Mouse (Mus musculus) lung, embryonic 14.5 days (tissue): ENCODE measurements around the gene Ocln. TPM values are rescaled to one million over a fixed set of nuclear protein-coding genes. Genes with fewer than 3 reads are reported as not detected.

Experiments
- ATAC-seq: fragments of 200-750 bp; cut with Nextera tagmentation; 2 replicates; pipeline ENCODE4 v1.8.0; 2017; ENCODE audit warnings: mild to moderate bottlenecking, moderate TSS enrichment, moderate library complexity; ENCODE audit not compliant: insufficient read depth
- DNase-seq: peaks from one replicate; pipeline ENCODE4 v3.0.0-alpha.2; 2015
- H3K27ac ChIP-seq: fragments of 300-500 bp; sonication (generic); 2 replicates; pipeline ENCODE4 v1.5.1; 2014; ENCODE audit warnings: low read depth, mild to moderate bottlenecking, moderate library complexity
- H3K27me3 ChIP-seq: fragments of 300-500 bp; sonication (generic); 2 replicates; pipeline ENCODE4 v1.6.1; 2014; ENCODE audit warnings: low read length, control low read depth; ENCODE audit not compliant: insufficient read depth
- H3K36me3 ChIP-seq: fragments of 300-500 bp; sonication (generic); 2 replicates; pipeline ENCODE4 v1.6.1; 2014; ENCODE audit warnings: control low read depth; ENCODE audit not compliant: insufficient read depth
- H3K4me1 ChIP-seq: fragments of 300-500 bp; sonication (generic); 2 replicates; pipeline ENCODE4 v1.6.1; 2014; ENCODE audit warnings: antibody characterized with exemption, control low read depth; ENCODE audit not compliant: insufficient read depth
- H3K4me2 ChIP-seq: fragments of 300-500 bp; sonication (generic); 2 replicates; pipeline ENCODE4 v1.6.1; 2014; ENCODE audit warnings: mild to moderate bottlenecking
- H3K4me3 ChIP-seq: fragments of 300-500 bp; sonication (generic); 2 replicates; pipeline ENCODE4 v1.5.1; 2014; ENCODE audit warnings: low read depth, low read length
- H3K9ac ChIP-seq: fragments of 300-500 bp; sonication (generic); 2 replicates; pipeline ENCODE4 v1.6.1; 2014
- H3K9me3 ChIP-seq: fragments of 300-500 bp; sonication (generic); 2 replicates; pipeline ENCODE4 v1.6.1; 2016; ENCODE audit warnings: low read depth, low read length, control low read depth
- CTCF ChIP-seq: IDR thresholded peaks from 2 replicates; pipeline ENCODE4 v1.5.1; 2016; ENCODE audit warnings: antibody characterized with exemption, low read depth
- WGBS: fragments of 180-500 bp; shearing (Covaris S2); extraction: QIAGEN DNeasy Blood & Tissue Kit; methylation state at CpG from one replicate; pipeline ENCODE4 v1.1.7; 2014; 5-methylcytosine and 5-hydroxymethylcytosine counted together
- polyA plus RNA-seq: library from polyadenylated mRNA; unstranded; fragments of >200 nt; fragmentation: Nextera tagmentation; extraction: Ambion mirVana; gene quantifications from 2 replicates; pipeline ENCODE4 v1.2.1, GENCODE M21; 2014

The Ocln gene
- polyA plus RNA-seq = 28.9 and 30.0 TPM in 2 replicates

- peaks cover 33% of the 10 kb centered on the region for H3K27me3 ChIP-seq
- peak within 1 kb of the TSS; percentile 60 for H3K4me3 ChIP-seq
- peak within 1 kb of the TSS; percentile 66 for H3K9ac ChIP-seq
- H3K27ac ChIP-seq = peak within 1 kb of the TSS; percentile 76
- no peaks in the 10 kb centered on the region for H3K36me3 ChIP-seq
- no peaks in the 10 kb centered on the region for H3K9me3 ChIP-seq
- DNase-seq (peak; percentile 57), ATAC-seq (peak; percentile 84)
- under 1% methylated on average over 45 of the region's 45 CpGs for WGBS
- no peak for TF ChIP-seq CTCF
- H3K4me1 ChIP-seq = no peaks in the 10 kb centered on the region
- peak within 1 kb of the TSS; percentile 84 for H3K4me2 ChIP-seq
Measured at GRCm38 (mm10) chr13:100552369-100553041, at the start of gene Ocln. Gene Ocln, minus strand, starts transcription at chr13:100552718.

- Histone ChIP-seq H3K27me3 (no peaks in the 10 kb centered on the region), H3K9ac (no peak overlapping the region), H3K9me3 (no peaks in the 10 kb centered on the region), H3K4me1 (no peaks in the 10 kb centered on the region), H3K4me3 (no peak overlapping the region), H3K36me3 (no peaks in the 10 kb centered on the region), H3K27ac (no peak overlapping the region), H3K4me2 (peak overlapping the region; percentile 19; the same call in 1 of the 2 replicates)
- ATAC-seq (peak; percentile 47; the same call in 1 of the 2 replicates), DNase-seq (no peak)
- no peak for TF ChIP-seq CTCF
- 51% methylated on average over 8 of the region's 8 CpGs for WGBS
Measured at GRCm38 (mm10) chr13:100601034-100601433, 48.5 kb upstream of the Ocln start.

DNA sequence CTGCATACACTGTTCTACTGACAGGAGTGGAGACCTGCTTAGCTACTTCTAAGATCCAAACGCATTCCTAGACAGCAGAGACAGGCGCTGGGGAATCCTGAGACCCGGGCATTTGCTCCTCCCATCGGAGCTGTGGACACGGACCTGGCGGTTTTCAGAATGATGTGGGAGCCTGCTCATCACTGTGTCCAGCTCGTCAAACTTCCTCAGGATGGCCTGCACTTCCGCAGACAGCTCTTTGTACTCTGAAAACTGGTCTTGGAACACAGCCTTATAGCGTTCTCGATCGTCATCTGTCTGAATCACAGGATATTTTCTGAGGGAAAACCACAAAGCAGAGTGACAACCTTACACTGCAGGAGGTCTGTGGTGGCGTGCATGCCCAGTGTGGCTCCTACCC lies 47.8 kb upstream of the Ocln start:
- H3K27me3 ChIP-seq = no peaks in the 10 kb centered on the region
- no peak overlapping the region for H3K9ac ChIP-seq
- H3K36me3 ChIP-seq = no peaks in the 10 kb centered on the region
- H3K4me1 ChIP-seq = no peaks in the 10 kb centered on the region
- 73% methylated on average over 12 of the region's 12 CpGs for WGBS
- peak overlapping the region; percentile 12; the same call in 1 of the 2 replicates for H3K27ac ChIP-seq
- H3K4me2 ChIP-seq = peak overlapping the region; percentile 19; the same call in 1 of the 2 replicates
- H3K9me3 ChIP-seq = no peaks in the 10 kb centered on the region
- ATAC-seq (no peak), DNase-seq (no peak)
- no peak for TF ChIP-seq CTCF
- H3K4me3 ChIP-seq = no peak overlapping the region

DNA sequence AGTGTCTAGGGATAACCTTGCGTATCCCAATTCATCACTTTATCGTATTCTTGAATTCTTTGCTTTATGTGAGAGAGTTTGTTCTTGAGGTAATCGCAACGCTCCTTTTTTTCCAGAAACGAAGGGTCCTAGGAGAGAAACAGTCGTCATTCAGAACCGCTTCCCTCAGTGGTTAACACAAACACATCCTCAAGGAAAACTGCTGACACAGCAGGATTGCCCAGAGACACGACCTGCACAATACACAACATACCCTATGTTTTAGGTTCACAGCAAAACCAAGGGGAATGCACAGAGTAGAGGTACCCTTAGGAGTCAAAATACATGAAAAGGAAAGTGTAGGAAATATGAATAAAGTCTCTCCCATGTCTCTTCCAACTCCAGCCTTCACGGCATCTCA lies 44.8 kb upstream of the Ocln start:
- no peaks in the 10 kb centered on the region for H3K9me3 ChIP-seq
- no peaks in the 10 kb centered on the region for H3K4me1 ChIP-seq
- TF ChIP-seq CTCF = no peak
- H3K27me3 ChIP-seq = no peaks in the 10 kb centered on the region
- H3K4me3 ChIP-seq = no peak overlapping the region
- 77% methylated on average over 9 of the region's 9 CpGs for WGBS
- DNase-seq = no peak
- ATAC-seq = no peak
- H3K9ac ChIP-seq = no peak overlapping the region
- no peaks in the 10 kb centered on the region for H3K36me3 ChIP-seq
- no peak overlapping the region for H3K27ac ChIP-seq
- no peak overlapping the region for H3K4me2 ChIP-seq

DNA sequence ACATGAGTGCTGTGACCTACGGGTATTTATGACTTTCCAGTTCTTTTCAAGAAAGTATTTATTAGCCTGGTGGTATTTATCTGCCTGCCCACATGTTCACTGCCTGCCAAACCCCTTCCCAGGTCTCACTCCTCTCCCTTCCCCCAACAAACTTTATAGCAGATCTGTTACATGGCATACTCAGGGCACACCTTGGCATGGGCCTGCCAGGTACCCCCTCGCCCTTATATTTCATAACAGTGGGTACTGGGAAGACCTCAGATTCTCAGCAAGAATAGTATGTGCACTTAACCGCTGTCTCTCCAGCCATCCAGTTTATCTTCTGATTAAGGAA lies 43.0 kb upstream of the Ocln start:
- Histone ChIP-seq H3K27ac (no peak overlapping the region), H3K9me3 (no peaks in the 10 kb centered on the region), H3K9ac (no peak overlapping the region), H3K4me3 (no peak overlapping the region), H3K27me3 (no peaks in the 10 kb centered on the region), H3K36me3 (no peaks in the 10 kb centered on the region), H3K4me2 (no peak overlapping the region), H3K4me1 (no peaks in the 10 kb centered on the region)
- no peak for DNase-seq
- ATAC-seq = no peak
- 84% methylated on average over 3 of the region's 3 CpGs for WGBS
- no peak for TF ChIP-seq CTCF

DNA sequence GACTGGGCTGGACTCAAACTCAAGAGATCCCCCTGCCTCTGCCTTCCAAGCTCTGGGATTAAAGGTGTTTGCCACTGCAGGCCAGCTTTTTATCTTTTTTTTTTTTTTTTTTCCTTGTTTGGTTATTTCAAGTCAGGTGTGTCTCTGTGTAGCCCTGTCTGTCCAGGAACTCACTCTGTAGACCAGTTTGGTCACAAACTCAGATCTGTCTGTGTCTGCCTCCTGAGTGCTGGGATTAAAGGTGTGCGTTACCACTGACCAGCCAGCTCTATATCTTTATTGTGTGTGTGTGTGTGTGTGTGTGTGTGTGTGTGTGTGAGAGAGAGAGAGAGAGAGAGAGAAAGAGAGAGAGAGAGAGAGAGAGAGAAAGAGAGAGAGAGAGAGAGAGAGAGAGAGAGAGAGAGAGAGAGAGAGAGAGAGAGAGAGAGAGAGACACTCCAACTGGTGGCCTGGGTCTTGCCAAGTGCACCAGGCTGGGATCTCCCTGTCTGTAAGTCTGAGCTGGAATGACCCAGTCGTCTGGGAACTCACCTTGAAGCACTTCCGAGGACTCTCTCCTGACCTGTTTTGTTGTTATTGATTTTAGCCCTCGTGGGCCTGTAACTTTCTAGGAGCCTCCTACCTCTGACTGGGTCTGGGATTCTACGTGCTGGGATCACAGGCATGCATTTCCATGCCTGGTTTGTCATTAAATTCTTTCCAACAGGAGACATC lies 42.5 kb upstream of the Ocln start:
- DNase-seq (no peak), ATAC-seq (no peak)
- Histone ChIP-seq H3K9ac (no peak overlapping the region), H3K36me3 (no peaks in the 10 kb centered on the region), H3K4me3 (no peak overlapping the region), H3K9me3 (no peaks in the 10 kb centered on the region), H3K27ac (no peak overlapping the region), H3K4me1 (no peaks in the 10 kb centered on the region), H3K4me2 (no peak overlapping the region), H3K27me3 (no peaks in the 10 kb centered on the region)
- WGBS = 66% methylated on average over 5 of the region's 5 CpGs
- TF ChIP-seq CTCF = no peak

DNA sequence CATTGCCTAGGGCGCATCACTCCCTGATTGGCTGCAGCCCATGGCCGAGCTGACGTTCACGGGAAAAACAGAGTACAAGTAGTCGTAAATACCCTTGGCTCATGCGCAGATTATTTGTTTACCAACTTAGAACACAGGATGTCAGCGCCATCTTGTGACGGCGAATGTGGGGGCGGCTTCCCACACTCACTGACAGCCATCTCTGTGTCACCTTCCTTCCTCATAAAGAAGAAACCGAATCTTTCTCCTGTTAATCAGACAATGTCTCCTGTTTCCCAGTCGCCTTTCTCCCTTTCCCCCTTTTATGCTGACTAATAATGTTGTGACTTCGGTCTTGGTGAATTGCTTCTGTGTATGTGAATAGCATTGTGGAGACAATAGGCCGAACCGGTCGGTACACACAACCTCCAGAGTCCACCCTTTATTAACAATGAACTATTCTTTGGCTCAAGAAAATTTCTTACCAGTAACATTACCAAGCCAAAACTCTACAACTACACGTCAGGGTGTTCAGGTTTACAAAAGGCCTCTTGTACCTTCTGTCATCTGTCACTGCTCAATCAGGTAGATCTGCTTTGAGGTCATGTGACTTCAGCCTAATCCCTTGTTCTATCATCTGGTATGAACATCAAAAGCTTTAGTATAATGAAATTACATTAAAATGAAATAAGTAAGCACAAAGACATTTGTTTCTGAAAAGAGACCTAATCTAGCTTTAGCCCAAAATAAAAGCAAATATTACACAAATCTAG lies 41.7 kb upstream of the Ocln start:
- peak; percentile 19 for TF ChIP-seq CTCF
- H3K4me2 ChIP-seq = peak overlapping the region; percentile 33
- peak overlapping the region; percentile 67; the same call in 1 of the 2 replicates for H3K27ac ChIP-seq
- H3K9ac ChIP-seq = no peak overlapping the region
- WGBS = 61% methylated on average over 11 of the region's 17 CpGs
- ATAC-seq (peak; percentile 62; the same call in 1 of the 2 replicates), DNase-seq (peak; percentile 64)
- H3K27me3 ChIP-seq = no peaks in the 10 kb centered on the region
- no peaks in the 10 kb centered on the region for H3K9me3 ChIP-seq
- H3K4me3 ChIP-seq = no peak overlapping the region
- no peaks in the 10 kb centered on the region for H3K36me3 ChIP-seq
- no peaks in the 10 kb centered on the region for H3K4me1 ChIP-seq
